Mouse (Mus musculus) ovary, postnatal 14 days (tissue): ENCODE data around the gene Unk.
A peak's percentile ranks its signal among the peaks of the same experiment; 100 is the strongest.

Experiments
- DNase-seq: peaks from one replicate; pipeline ENCODE4 v3.0.0; 2022; ENCODE audit warnings: low spot score

Gene Unk

GRCm38 (mm10) chr11:116108464-116109137 is 78.5 kb downstream of the Unk start:
- no peak for DNase-seq

- DNase-seq, result no peak
Measured at GRCm38 (mm10) chr11:116109441-116110081, 79.4 kb downstream of the Unk start.

GRCm38 (mm10) chr11:116110131-116110530 is 80.0 kb downstream of the Unk start:
- peak; percentile 80 for DNase-seq

GRCm38 (mm10) chr11:116110540-116110939 is 80.4 kb downstream of the Unk start:
- no peak for DNase-seq
